Mouse (Mus musculus) kidney, postnatal 0 days (tissue): ENCODE data around the gene Tbcel. TPM values are rescaled to one million over a fixed set of nuclear protein-coding genes. Genes with fewer than 3 reads are reported as not detected.
A peak's percentile ranks its signal among the peaks of the same experiment; 100 is the strongest.

Source experiments
- ATAC-seq: fragments of 200-750 bp; cut with Nextera tagmentation; replicated peaks from 2 replicates; pipeline ENCODE4 v1.8.0; 2017; ENCODE audit warnings: low read depth, moderate number of reproducible peaks, moderate TSS enrichment, moderate library complexity; ENCODE audit not compliant: low FRiP score
- DNase-seq: peaks from one replicate; pipeline ENCODE4 v3.0.0-alpha.2; 2016; ENCODE audit warnings: low spot score
- H3K27ac ChIP-seq: fragments of 300-500 bp; sonication (generic); 2 replicates; pipeline ENCODE4 v1.5.1; 2014; ENCODE audit warnings: mild to moderate bottlenecking
- H3K27me3 ChIP-seq: fragments of 300-500 bp; sonication (generic); 2 replicates; pipeline ENCODE4 v1.6.1; 2014; ENCODE audit warnings: low read length, mixed read lengths; ENCODE audit not compliant: insufficient read depth
- H3K36me3 ChIP-seq: fragments of 300-500 bp; sonication (generic); 2 replicates; pipeline ENCODE4 v1.6.1; 2014; ENCODE audit warnings: low read length, mixed read lengths; ENCODE audit not compliant: insufficient read depth
- H3K4me1 ChIP-seq: fragments of 300-500 bp; sonication (generic); replicated peaks from 2 replicates; pipeline ENCODE4 v1.6.1; 2014; ENCODE audit warnings: antibody characterized with exemption, low read length, mixed read lengths; ENCODE audit not compliant: insufficient read depth
- H3K4me2 ChIP-seq: fragments of 300-500 bp; sonication (generic); 2 replicates; pipeline ENCODE4 v1.6.1; 2014; ENCODE audit warnings: mild to moderate bottlenecking, low read length, moderate library complexity, mixed read lengths
- H3K4me3 ChIP-seq: fragments of 300-500 bp; sonication (generic); replicated peaks from 2 replicates; pipeline ENCODE4 v1.5.1; 2014; ENCODE audit warnings: low read depth, low read length
- H3K9ac ChIP-seq: fragments of 300-500 bp; sonication (generic); 2 replicates; pipeline ENCODE4 v1.6.1; 2014; ENCODE audit warnings: low read depth, low read length
- H3K9me3 ChIP-seq: fragments of 300-500 bp; sonication (generic); replicated peaks from 2 replicates; pipeline ENCODE4 v1.6.1; 2016; ENCODE audit warnings: low read length, inconsistent platforms, mixed read lengths
- CTCF ChIP-seq: IDR thresholded peaks from 2 replicates; pipeline ENCODE4 v1.5.1; 2016; ENCODE audit warnings: antibody characterized with exemption, low read depth, mild to moderate bottlenecking, moderate library complexity
- whole genome bisulfite sequencing: fragments of 180-500 bp; shearing (Covaris S2); extraction: QIAGEN DNeasy Blood & Tissue Kit; methylation state at CpG from one replicate; pipeline ENCODE4 v1.1.7; 2014; 5-methylcytosine and 5-hydroxymethylcytosine counted together
- polyA plus RNA-seq: library from polyadenylated mRNA; unstranded; fragments of >200 nt; fragmentation: Nextera tagmentation; extraction: Ambion mirVana; gene quantifications from 2 replicates; pipeline ENCODE4 v1.2.1, GENCODE M21; 2015

The Tbcel gene
- polyA plus RNA-seq, 1 experiment from 2014 or later, result 6.0 TPM

- TF ChIP-seq CTCF, result no peak
- Histone ChIP-seq H3K27me3 (no peaks in the 10 kb centered on the region), H3K4me1 (peaks cover 7% of the 10 kb centered on the region; the same call in 1 of the 2 replicates), H3K9ac (no peak overlapping the region), H3K27ac (no peak overlapping the region), H3K9me3 (no peaks in the 10 kb centered on the region), H3K4me3 (no peak overlapping the region), H3K36me3 (0 out of 2 replicates have a peak, but pooled peaks cover 3% of the 10 kb centered on the region), H3K4me2 (no peak overlapping the region)
- WGBS, result 83% methylated on average over 8 of the region's 8 CpGs
- DNase-seq (no peak), ATAC-seq (no peak)
Measured at GRCm38 (mm10) chr9:42474244-42474643, 33.4 kb downstream of the Tbcel start.

DNA sequence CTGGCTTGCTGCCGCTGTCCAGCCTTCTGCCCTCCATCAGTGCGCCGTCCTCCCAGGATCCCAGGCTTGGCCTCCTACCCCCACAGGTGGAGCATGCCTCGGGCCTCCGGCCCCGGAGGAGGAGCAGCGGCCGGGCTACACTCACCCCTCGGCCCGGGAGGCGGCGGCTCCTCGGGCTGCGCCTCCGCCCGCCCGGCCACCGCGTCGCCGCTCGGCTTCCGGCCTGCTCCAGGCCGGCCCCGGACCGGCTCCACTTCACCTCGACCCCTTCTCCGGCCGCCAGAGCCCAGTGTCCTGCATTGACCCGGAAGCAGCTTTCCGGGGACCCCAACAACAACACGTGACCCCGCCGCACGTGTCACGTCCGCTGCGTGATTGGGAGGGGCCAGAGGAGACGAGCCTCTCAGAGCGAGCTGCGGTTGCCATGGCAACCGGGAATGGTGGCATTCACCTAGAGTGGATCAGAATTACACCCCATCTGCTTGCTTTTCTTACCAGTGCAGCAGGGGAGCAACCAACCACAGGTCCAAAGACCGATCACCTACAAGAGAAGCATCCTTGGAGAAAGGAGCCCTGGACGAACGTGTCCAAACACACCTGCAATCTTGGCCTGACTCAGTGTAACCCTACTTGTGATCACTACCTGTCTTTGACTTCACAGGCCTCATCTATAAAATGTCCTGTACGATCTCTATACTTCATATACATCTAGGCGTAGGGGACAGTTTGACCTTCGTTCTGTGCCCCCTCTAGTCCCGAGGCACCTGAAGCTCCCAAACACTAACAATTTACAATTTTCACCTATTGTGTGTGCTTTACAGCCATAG, 35.5 kb downstream of the Tbcel start:
- WGBS, result 7% methylated on average over 45 of the region's 49 CpGs
- Histone ChIP-seq H3K4me1 (peaks cover 7% of the 10 kb centered on the region; the same call in 1 of the 2 replicates), H3K4me3 (peak overlapping the region; percentile 79), H3K27me3 (no peaks in the 10 kb centered on the region), H3K36me3 (0 out of 2 replicates have a peak, but pooled peaks cover 3% of the 10 kb centered on the region), H3K27ac (peak overlapping the region; percentile 92), H3K9ac (peak overlapping the region; percentile 84), H3K4me2 (peak overlapping the region; percentile 88), H3K9me3 (no peaks in the 10 kb centered on the region)
- TF ChIP-seq CTCF, result no peak
- peak; percentile 97 for DNase-seq
- peak; percentile 94 for ATAC-seq

- H3K27ac ChIP-seq, result peak overlapping the region; percentile 92
- 44% methylated on average over 4 of the region's 4 CpGs for WGBS
- no peaks in the 10 kb centered on the region for H3K27me3 ChIP-seq
- H3K9ac ChIP-seq, result peak overlapping the region; percentile 84
- peaks cover 7% of the 10 kb centered on the region; the same call in 1 of the 2 replicates for H3K4me1 ChIP-seq
- no peak for TF ChIP-seq CTCF
- peak overlapping the region; percentile 79 for H3K4me3 ChIP-seq
- 0 out of 2 replicates have a peak, but pooled peaks cover 3% of the 10 kb centered on the region for H3K36me3 ChIP-seq
- ATAC-seq, result no peak
- peak overlapping the region; percentile 88 for H3K4me2 ChIP-seq
- peak; percentile 61 for DNase-seq
- H3K9me3 ChIP-seq, result no peaks in the 10 kb centered on the region
Measured at GRCm38 (mm10) chr9:42471214-42471613, 36.4 kb downstream of the Tbcel start.

- Histone ChIP-seq H3K4me2 (no peak overlapping the region), H3K9me3 (no peaks in the 10 kb centered on the region), H3K27me3 (no peaks in the 10 kb centered on the region), H3K4me1 (peaks cover 7% of the 10 kb centered on the region; the same call in 1 of the 2 replicates), H3K4me3 (no peak overlapping the region), H3K27ac (no peak overlapping the region), H3K9ac (no peak overlapping the region), H3K36me3 (0 out of 2 replicates have a peak, but pooled peaks cover 3% of the 10 kb centered on the region)
- ATAC-seq (no peak), DNase-seq (no peak)
- WGBS, result 95% methylated on average over 15 of the region's 15 CpGs
- TF ChIP-seq CTCF, result no peak
Measured at GRCm38 (mm10) chr9:42469323-42469722, 38.3 kb downstream of the Tbcel start.

DNA sequence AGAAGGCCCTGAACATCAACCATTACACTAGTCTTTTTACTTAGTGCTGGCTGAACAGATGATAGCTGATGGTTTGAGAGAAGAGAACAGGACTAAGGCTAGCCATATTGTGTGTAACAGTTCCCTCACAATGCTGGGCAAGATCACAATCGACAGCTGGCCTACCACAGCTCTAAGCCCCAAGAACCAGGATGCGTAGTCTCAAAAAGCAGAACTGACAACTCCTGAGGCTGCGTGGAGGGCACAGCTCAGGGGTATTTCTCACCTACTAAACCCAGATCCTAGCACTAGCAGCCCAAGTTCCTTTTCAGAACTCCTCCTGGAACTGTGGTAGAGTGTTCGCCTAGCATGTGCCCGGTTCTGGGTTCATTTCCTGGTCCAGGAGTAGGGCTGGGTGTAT, 39.2 kb downstream of the Tbcel start:
- DNase-seq (no peak), ATAC-seq (no peak)
- H3K9me3 ChIP-seq, result no peaks in the 10 kb centered on the region
- peaks cover 10% of the 10 kb centered on the region; the same call in 1 of the 2 replicates for H3K4me1 ChIP-seq
- TF ChIP-seq CTCF, result no peak
- H3K36me3 ChIP-seq, result 0 out of 2 replicates have a peak, but pooled peaks cover 3% of the 10 kb centered on the region
- H3K27me3 ChIP-seq, result no peaks in the 10 kb centered on the region
- no peak overlapping the region for H3K4me3 ChIP-seq
- no peak overlapping the region for H3K9ac ChIP-seq
- 94% methylated on average over 5 of the region's 5 CpGs for WGBS
- H3K27ac ChIP-seq, result no peak overlapping the region
- no peak overlapping the region for H3K4me2 ChIP-seq

DNA sequence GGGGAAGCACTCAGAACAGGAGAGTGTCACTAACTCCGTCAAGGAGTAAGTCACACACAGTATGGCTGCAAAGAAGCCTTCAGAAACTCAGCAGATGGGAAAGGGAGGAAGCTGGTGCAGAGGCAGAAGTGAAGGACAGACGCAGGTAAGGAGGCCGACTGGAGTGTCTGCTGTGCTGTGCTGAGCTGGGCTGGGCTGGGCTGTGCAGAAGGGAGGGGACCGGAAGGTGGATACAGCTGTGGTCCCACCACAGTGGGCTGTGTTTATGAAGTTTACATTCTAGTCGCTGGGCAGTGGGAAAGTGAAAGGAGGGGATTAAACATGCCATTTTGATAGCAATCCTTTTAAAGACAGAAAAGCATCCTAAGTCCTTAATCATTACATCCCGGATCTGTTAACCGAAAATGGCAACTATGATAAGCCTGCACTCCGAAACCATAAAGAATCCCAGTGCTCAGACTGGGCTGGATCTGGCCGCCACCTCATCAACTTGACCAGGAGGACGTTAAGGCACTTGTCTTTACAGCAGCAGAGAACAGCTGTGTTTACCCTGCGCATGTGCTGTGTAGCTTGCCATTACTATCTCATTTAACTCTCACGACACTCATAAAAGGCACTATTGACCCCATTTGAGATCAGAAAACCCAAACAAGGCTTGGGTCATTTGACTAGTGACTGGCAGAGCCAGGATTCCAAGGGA, 40.3 kb downstream of the Tbcel start:
- Histone ChIP-seq H3K4me1 (peaks cover 14% of the 10 kb centered on the region; the same call in 1 of the 2 replicates), H3K4me2 (no peak overlapping the region), H3K27ac (no peak overlapping the region), H3K9ac (no peak overlapping the region), H3K4me3 (no peak overlapping the region), H3K27me3 (no peaks in the 10 kb centered on the region), H3K36me3 (0 out of 2 replicates have a peak, but pooled peaks cover 3% of the 10 kb centered on the region), H3K9me3 (no peaks in the 10 kb centered on the region)
- DNase-seq, result no peak
- 71% methylated on average over 12 of the region's 12 CpGs for WGBS
- no peak for ATAC-seq
- TF ChIP-seq CTCF, result no peak
